Mouse (Mus musculus) limb, embryonic 11.5 days (tissue): Measurements from ENCODE around the gene Nrcam. TPM values are rescaled to one million over a fixed set of nuclear protein-coding genes. Genes with fewer than 3 reads are reported as not detected.

ENCODE experiments used
- ATAC-seq: fragments of 200-750 bp; cut with Nextera tagmentation; 2 replicates; pipeline ENCODE4 v1.8.0; 2017; ENCODE audit warnings: low read depth; ENCODE audit not compliant: insufficient number of reproducible peaks, low FRiP score, low TSS enrichment
- DNase-seq: peaks from one replicate; pipeline ENCODE4 v3.0.0-alpha.2; 2015; ENCODE audit warnings: low spot score
- H3K27ac ChIP-seq: fragments of 300-500 bp; sonication (generic); replicated peaks from 2 replicates; pipeline ENCODE4 v1.5.1; 2014; ENCODE audit warnings: low read depth, mild to moderate bottlenecking, low read length
- H3K27me3 ChIP-seq: fragments of 300-500 bp; sonication (generic); 2 replicates; pipeline ENCODE4 v1.6.1; 2014; ENCODE audit warnings: mild to moderate bottlenecking, low read length, mixed read lengths; ENCODE audit not compliant: control insufficient read depth, insufficient read depth
- H3K36me3 ChIP-seq: fragments of 300-500 bp; sonication (generic); 2 replicates; pipeline ENCODE4 v1.6.1; 2014; ENCODE audit warnings: mild to moderate bottlenecking, low read length, moderate library complexity, mixed read lengths; ENCODE audit not compliant: control insufficient read depth, insufficient read depth
- H3K4me1 ChIP-seq: fragments of 300-500 bp; sonication (generic); 2 replicates; pipeline ENCODE4 v1.6.1; 2014; ENCODE audit warnings: low read length, mixed read lengths; ENCODE audit not compliant: control insufficient read depth, insufficient read depth
- H3K4me2 ChIP-seq: fragments of 300-500 bp; sonication (generic); 2 replicates; pipeline ENCODE4 v1.6.1; 2014; ENCODE audit warnings: low read depth, mild to moderate bottlenecking, moderate library complexity; ENCODE audit not compliant: severe bottlenecking
- H3K4me3 ChIP-seq: fragments of 300-500 bp; sonication (generic); 2 replicates; pipeline ENCODE4 v1.5.1; 2014; ENCODE audit warnings: low read depth, low read length
- H3K9ac ChIP-seq: fragments of 300-500 bp; sonication (generic); 2 replicates; pipeline ENCODE4 v1.6.1; 2014; ENCODE audit warnings: mild to moderate bottlenecking, low read length
- H3K9me3 ChIP-seq: fragments of 300-500 bp; sonication (generic); 2 replicates; pipeline ENCODE4 v1.6.1; 2016; ENCODE audit warnings: low read length; ENCODE audit not compliant: control insufficient read depth
- WGBS: fragments of 180-500 bp; shearing (Covaris S2); extraction: QIAGEN DNeasy Blood & Tissue Kit; methylation state at CpG from one replicate; pipeline ENCODE4 v1.1.7; 2014; 5-methylcytosine and 5-hydroxymethylcytosine counted together
- polyA plus RNA-seq: library from polyadenylated mRNA; unstranded; fragments of >200 nt; fragmentation: Nextera tagmentation; extraction: Ambion mirVana; gene quantifications from 2 replicates; pipeline ENCODE4 v1.2.1, GENCODE M21; 2014

Gene Nrcam
- polyA plus RNA-seq, 1 experiment from 2014 or later: 1.6 TPM

DNA sequence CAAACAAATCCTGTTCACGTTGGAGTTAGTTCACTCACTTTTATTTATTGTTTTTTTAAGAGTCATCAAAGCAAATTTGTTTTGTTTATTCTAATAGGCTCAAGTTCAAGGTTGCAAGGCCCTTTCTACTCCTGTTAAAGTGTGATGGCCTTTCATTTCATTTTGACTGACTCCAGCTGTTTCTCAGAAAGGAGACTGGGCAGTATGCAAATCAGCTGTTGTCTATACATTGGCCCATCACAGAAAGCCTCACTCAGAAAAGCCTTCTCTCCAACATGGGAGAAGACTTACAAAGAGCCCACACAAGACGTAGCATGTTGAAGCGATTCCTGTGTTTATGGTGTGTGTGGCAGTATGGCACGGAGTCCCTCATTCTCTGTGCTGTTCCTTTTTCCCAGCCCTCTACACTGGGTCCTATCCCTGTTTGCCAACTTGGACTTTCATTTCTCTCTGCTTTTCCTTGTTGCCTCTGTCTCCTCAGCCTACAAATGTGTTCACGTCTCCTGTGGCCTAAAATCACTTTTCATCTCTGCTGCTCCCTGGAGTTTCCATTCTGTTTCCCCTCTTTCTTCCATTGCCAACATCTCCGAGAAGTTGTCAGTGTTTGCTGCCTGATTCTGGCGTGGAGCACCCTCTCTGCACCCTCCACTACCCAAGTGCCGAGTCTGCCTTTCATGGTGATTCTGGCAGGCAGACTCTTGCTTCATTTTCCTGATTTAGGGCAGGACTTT lies 49.9 kb downstream of the Nrcam start:
- ATAC-seq: no peak
- H3K27me3 ChIP-seq: no peaks in the 10 kb centered on the region

DNA sequence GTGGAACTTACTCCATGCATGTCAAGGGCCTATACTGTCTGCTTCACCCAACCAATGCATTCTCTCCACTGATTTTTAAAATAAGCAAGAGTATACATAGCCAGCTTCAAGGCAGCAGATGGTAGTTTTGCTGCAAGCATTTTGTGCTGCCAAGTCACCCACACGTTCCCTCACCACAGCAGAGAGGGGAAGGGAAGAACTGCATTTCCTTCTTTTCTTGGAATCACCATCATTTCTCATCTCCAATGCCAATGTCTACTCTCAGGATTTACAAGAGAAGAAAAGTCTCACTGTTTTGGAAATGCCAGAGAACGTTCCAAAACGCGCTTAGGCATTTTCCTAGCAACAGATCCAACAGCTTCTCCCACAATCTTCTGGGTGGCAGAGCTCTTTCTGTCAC lies 52.1 kb downstream of the Nrcam start:
- DNase-seq: no peak
- Histone ChIP-seq H3K9me3 (no peaks in the 10 kb centered on the region), H3K4me3 (no peak overlapping the region), H3K4me2 (no peak overlapping the region), H3K4me1 (no peaks in the 10 kb centered on the region), H3K27me3 (no peaks in the 10 kb centered on the region), H3K36me3 (no peaks in the 10 kb centered on the region), H3K9ac (no peak overlapping the region), H3K27ac (no peak overlapping the region)
- 90% methylated on average over 4 of the region's 4 CpGs for WGBS
- no peak for ATAC-seq

More for the DNA sequence above, 49.9 kb downstream of the Nrcam start:
- H3K9me3 ChIP-seq: no peaks in the 10 kb centered on the region
- H3K36me3 ChIP-seq: no peaks in the 10 kb centered on the region
- no peak overlapping the region for H3K9ac ChIP-seq
- WGBS: 76% methylated on average over 8 of the region's 8 CpGs
- DNase-seq: no peak
- H3K27ac ChIP-seq: no peak overlapping the region
- H3K4me1 ChIP-seq: no peaks in the 10 kb centered on the region
- no peak overlapping the region for H3K4me2 ChIP-seq
- no peak overlapping the region for H3K4me3 ChIP-seq

DNA sequence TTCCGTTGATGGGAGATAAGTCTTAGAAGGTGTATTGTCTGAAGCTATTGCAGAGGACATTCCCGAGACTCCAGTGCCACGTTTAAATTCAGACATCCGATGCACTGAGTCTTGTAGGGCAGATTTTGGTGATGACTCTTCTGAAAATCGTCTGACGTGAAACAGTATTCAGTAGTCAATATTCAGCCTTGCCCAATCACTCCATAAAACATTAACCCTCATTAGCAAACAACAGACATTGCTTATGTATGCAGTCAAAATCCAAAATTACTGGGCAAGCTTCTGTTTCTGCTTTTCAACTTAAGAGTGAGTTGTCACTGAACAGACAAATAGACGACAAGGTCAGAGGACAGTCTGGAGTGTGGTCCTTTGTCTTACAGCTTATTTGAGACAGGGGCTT lies 57.7 kb downstream of the Nrcam start:
- no peak overlapping the region for H3K9ac ChIP-seq
- H3K4me3 ChIP-seq: no peak overlapping the region
- no peaks in the 10 kb centered on the region for H3K9me3 ChIP-seq
- WGBS: 73% methylated on average over 7 of the region's 7 CpGs
- no peak overlapping the region for H3K4me2 ChIP-seq
- no peaks in the 10 kb centered on the region for H3K27me3 ChIP-seq
- DNase-seq: no peak
- no peaks in the 10 kb centered on the region for H3K36me3 ChIP-seq
- H3K4me1 ChIP-seq: no peaks in the 10 kb centered on the region
- no peak for ATAC-seq
- no peak overlapping the region for H3K27ac ChIP-seq

DNA sequence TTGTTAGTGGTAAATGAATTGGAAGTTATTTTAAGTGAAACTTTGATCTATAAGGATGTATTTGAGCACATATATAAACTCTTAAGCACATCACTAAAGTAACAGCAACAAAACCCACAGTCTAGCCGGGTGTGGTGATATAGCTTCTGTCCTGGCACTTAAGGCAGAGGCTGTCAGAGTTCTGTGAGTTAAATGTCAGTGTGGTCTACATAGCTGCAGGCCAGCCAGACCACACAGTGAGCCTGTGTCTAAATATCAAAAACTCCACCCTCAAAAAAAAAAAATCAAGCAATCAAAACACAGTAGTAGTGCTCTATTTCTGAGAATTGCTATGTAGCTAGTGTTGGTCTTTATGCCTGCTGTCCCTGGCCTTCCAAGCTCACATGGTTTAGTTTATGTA lies 59.5 kb downstream of the Nrcam start:
- 39% methylated on average over 1 of the region's 1 CpGs for WGBS
- Histone ChIP-seq H3K4me3 (no peak overlapping the region), H3K9me3 (no peaks in the 10 kb centered on the region), H3K9ac (no peak overlapping the region), H3K27ac (no peak overlapping the region), H3K27me3 (no peaks in the 10 kb centered on the region), H3K36me3 (no peaks in the 10 kb centered on the region), H3K4me2 (no peak overlapping the region), H3K4me1 (no peaks in the 10 kb centered on the region)
- DNase-seq (no peak), ATAC-seq (no peak)

DNA sequence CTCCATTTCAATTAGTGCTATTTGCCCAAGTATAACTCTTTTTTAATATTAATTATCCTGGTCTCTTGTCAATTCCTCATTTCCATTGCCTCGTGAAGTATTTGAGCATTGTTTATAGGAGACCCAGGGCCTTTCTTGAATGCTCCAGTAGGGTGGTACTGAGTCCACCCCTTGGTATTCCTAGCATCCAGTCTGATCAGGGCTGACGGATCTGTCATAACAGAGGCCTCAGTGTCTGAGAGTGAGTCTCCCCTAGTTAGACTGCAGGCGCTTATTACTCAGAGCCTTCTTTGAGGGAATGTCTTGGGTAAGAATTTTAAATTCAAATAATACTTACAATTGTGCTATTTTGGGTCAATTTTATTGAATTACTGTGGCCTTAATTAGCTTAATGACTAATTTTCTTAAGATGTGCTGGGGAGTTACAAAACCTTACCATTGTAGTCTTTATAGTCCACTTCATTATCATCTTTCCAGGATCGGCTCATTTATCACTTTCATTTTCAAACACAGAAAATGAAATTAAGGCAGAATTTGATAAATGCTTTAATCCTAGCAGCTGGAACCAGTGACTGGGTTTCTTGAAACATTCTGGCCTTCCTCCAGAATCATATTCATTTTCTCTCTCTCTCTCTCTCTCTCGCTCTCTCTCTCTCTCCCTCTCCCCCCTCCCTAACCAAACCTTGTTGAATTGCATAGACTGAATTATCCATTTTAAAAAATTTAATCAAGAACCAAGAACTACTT lies 61.9 kb downstream of the Nrcam start:
- H3K27ac ChIP-seq: no peak overlapping the region
- no peak overlapping the region for H3K4me3 ChIP-seq
- H3K9me3 ChIP-seq: no peaks in the 10 kb centered on the region
- no peaks in the 10 kb centered on the region for H3K4me1 ChIP-seq
- H3K36me3 ChIP-seq: no peaks in the 10 kb centered on the region
- no peak for ATAC-seq
- H3K4me2 ChIP-seq: no peak overlapping the region
- H3K9ac ChIP-seq: no peak overlapping the region
- DNase-seq: no peak
- no peaks in the 10 kb centered on the region for H3K27me3 ChIP-seq
- 89% methylated on average over 5 of the region's 5 CpGs for WGBS

DNA sequence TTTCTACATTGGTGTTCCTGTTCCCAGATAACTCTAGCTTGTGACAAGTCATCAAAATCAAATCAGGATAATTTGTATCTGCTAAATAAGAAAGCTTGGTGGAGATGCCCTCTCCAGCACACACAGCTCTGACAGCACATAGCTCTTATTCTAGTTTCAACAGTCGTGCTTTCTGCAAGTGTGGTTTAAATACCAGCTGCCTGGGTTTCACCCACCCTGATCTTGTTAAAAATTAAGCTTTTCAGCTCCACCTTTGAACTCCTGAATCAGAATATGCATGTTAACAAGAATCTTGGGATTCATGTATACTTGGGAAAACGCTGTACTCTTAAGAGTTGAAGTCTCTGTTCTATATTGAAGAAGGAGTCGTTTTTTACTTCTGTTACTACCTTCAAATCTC lies 66.2 kb downstream of the Nrcam start:
- Histone ChIP-seq H3K4me2 (no peak overlapping the region), H3K4me3 (no peak overlapping the region)
- WGBS: 81% methylated on average over 3 of the region's 3 CpGs

DNA sequence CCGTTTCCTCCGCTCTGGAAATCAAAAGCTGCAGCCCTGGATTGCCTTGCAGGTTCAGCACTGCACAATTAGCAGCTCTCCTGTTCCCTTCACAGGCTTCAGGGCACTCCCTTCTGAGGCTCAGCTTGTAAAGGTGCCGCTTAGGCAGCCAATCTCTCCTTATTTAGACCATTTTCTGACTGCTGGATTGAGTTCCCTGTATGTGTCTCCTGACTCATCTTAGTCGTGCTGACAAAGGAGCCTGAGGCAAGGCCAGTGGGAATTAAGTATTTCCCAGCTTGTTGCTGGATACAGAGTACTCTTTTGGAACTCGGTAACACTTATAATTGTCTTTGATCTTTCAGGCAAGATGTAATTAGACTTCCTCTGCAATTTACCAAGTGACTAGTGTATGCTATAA lies 69.1 kb downstream of the Nrcam start:
- ATAC-seq (no peak), DNase-seq (no peak)
- Histone ChIP-seq H3K27me3 (no peaks in the 10 kb centered on the region), H3K27ac (no peak overlapping the region), H3K9ac (no peak overlapping the region), H3K9me3 (no peaks in the 10 kb centered on the region), H3K4me3 (no peak overlapping the region), H3K36me3 (no peaks in the 10 kb centered on the region), H3K4me2 (no peak overlapping the region), H3K4me1 (no peaks in the 10 kb centered on the region)
- 28% methylated on average over 5 of the region's 5 CpGs for WGBS

More for the DNA sequence above, 66.2 kb downstream of the Nrcam start:
- Histone ChIP-seq H3K27ac (no peak overlapping the region), H3K36me3 (no peaks in the 10 kb centered on the region), H3K9me3 (no peaks in the 10 kb centered on the region), H3K27me3 (no peaks in the 10 kb centered on the region), H3K9ac (no peak overlapping the region), H3K4me1 (no peaks in the 10 kb centered on the region)
- no peak for ATAC-seq
- DNase-seq: no peak

DNA sequence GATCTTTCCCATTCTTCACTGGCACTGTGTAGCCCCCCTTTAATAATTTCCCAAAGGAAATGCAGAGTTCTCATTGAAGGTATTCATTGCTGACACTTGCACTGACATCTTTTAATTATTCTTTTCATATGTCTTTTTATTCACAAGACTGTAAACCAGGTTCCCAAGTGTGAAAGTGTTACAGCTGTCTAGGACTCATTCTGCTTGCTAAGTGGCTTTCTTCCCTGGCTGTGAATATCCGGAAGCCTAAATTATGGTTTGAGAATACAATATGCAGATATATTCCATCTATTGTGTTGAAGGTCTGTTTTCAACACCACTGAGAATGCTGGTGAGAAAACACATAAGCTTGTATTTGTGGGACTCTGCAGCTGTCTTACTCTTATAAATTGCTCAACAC lies 73.4 kb downstream of the Nrcam start:
- 89% methylated on average over 1 of the region's 1 CpGs for WGBS
- no peak overlapping the region for H3K9ac ChIP-seq
- H3K4me2 ChIP-seq: no peak overlapping the region
- DNase-seq (no peak), ATAC-seq (no peak)
- H3K36me3 ChIP-seq: no peaks in the 10 kb centered on the region
- H3K4me3 ChIP-seq: no peak overlapping the region
- no peak overlapping the region for H3K27ac ChIP-seq
- H3K27me3 ChIP-seq: no peaks in the 10 kb centered on the region
- H3K9me3 ChIP-seq: no peaks in the 10 kb centered on the region
- no peaks in the 10 kb centered on the region for H3K4me1 ChIP-seq
